Mouse (Mus musculus) myocyte (in vitro differentiated cells): ENCODE measurements at regions not wholly inside any gene's neighbourhood (a gene's known extent, or its start where the extent isn't known, plus 50 kb on each side); places are given as distances from the start of the nearest gene placed in this dataset.

Experiments
- MAX ChIP-seq: IDR thresholded peaks from one replicate; pipeline ENCODE4 v1.6.1; 2011; ENCODE audit warnings: low read depth, mild to moderate bottlenecking, control low read depth
- POLR2A ChIP-seq: IDR thresholded peaks from one replicate; pipeline ENCODE4 v1.6.1; 2011; ENCODE audit warnings: low read depth, mild to moderate bottlenecking, control low read depth, moderate library complexity; ENCODE audit not compliant: insufficient read length

- TF ChIP-seq POLR2A (no peak), MAX (no peak)
Measured at GRCm38 (mm10) chr4:131427871-131428270, 410.2 kb downstream of the Ptpru start.
